Mouse (Mus musculus) leukemia stem cell, adult 10-12 weeks (primary cell): ENCODE measurements around the gene Scgb2b12. TPM values are rescaled to one million over a fixed set of nuclear protein-coding genes. Genes with fewer than 3 reads are reported as not detected.

ENCODE experiments used
- polyA plus RNA-seq: library from polyadenylated mRNA; stranded (reverse); fragments of >175 nt; gene quantifications from 2 replicates; pipeline ENCODE4 v1.2.3, GENCODE M21; 2012; ENCODE audit warnings: low replicate concordance

Gene Scgb2b12
- polyA plus RNA-seq, result not detected in 2 replicates

GRCm38 (mm10) chr7:32327145-32327544, at the start of gene Scgb2b12:
TSS of gene Scgb2b12 (minus strand) at chr7:32327245.

GRCm38 (mm10) chr7:32333882-32334281, 6.8 kb upstream of the Scgb2b12 start, which contains the start of gene Scgb1b12:
TSS of gene Scgb1b12 (plus strand) at chr7:32334182.

Other genes with a start within 250 kb of the Scgb2b12 start
- gene Scgb1b10, start 226.4 kb downstream of the Scgb2b12 start, polyA plus RNA-seq, result not detected in 2 replicates
- not detected in 2 replicates for gene Scgb2b11, start 116.1 kb downstream of the Scgb2b12 start, polyA plus RNA-seq
- not detected in 2 replicates for gene Scgb1b11, start 104.4 kb downstream of the Scgb2b12 start, polyA plus RNA-seq
- not detected in 2 replicates for gene Scgb1b12, start 6.9 kb upstream of the Scgb2b12 start, polyA plus RNA-seq
- not detected in 2 replicates for gene Scgb1b29, start 114.3 kb upstream of the Scgb2b12 start, polyA plus RNA-seq